Mouse (Mus musculus) liver, embryonic 14.5 days (tissue): ENCODE measurements around the gene Epm2a.

ENCODE experiments used
- CTCF ChIP-seq: IDR thresholded peaks from 2 replicates; pipeline ENCODE4 v1.5.1; 2016; ENCODE audit warnings: antibody characterized with exemption, low read depth, control low read depth
- EP300 ChIP-seq: IDR thresholded peaks from 2 replicates; pipeline ENCODE4 v1.6.1; 2016; ENCODE audit warnings: antibody characterized with exemption, low read depth

DNA sequence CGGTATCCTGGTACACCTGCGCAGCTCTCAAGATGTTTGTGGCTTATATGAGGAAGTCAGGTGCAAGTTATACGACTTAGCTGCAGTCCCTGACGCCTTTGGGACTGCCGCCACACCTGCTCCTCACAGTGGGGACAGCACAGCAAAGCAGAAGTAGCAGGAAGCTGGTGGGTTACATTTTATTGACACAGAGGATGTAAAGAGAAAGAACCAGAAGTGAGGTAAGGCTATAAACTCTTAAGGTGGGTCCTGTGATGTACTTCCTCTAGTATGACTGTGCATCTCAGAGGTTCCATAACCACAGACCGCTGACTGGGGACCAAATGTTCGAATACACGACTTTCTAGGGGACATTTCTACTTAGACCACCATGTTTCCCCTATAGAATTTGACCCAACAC is 11.4 kb downstream of the Epm2a start:
- no peak for TF ChIP-seq CTCF
- no peak for TF ChIP-seq EP300
